Mouse (Mus musculus) frontal cortex, postnatal 25 days (tissue): ENCODE measurements around the gene Folr2.

Experiments used
- DNase-seq, 2 experiments: peaks; one replicate each; pipeline ENCODE4 v3.0.0; 2022; ENCODE audit warnings: low spot score in 2 of 2

Folr2 gene

GRCm38 (mm10) chr7:101823758-101824630, 33.0 kb downstream of the Folr2 start:
- DNase-seq: no peak

GRCm38 (mm10) chr7:101822836-101823757, 33.9 kb downstream of the Folr2 start:
- no peak for DNase-seq

GRCm38 (mm10) chr7:101821571-101822501, 35.2 kb downstream of the Folr2 start:
- DNase-seq: no peak

- no peak for DNase-seq
Observed at GRCm38 (mm10) chr7:101820295-101821030, 36.5 kb downstream of the Folr2 start.

- no peak for DNase-seq
Observed at GRCm38 (mm10) chr7:101817861-101818401, 39.1 kb downstream of the Folr2 start, which contains the start of gene Phox2a. TSS of gene Phox2a (plus strand) at chr7:101818313.
